Mouse (Mus musculus): ENCODE data around the gene Rtn4ip1.

Rtn4ip1 gene

GRCm38 (mm10) chr10:44002995-44003524 is 101.5 kb downstream of the Rtn4ip1 start:
- DNase-seq (ENCODE audit: low spot score), result no peak

- DNase-seq (ENCODE audit: low spot score), result no peak
Observed at GRCm38 (mm10) chr10:44003551-44004151, 102.0 kb downstream of the Rtn4ip1 start.

GRCm38 (mm10) chr10:44004221-44004751 is 102.7 kb downstream of the Rtn4ip1 start:
- no peak for DNase-seq (ENCODE audit: low spot score)

- no peak for DNase-seq (ENCODE audit: low spot score)
Observed at GRCm38 (mm10) chr10:44005677-44006641, 104.4 kb downstream of the Rtn4ip1 start.

Measured in layer of hippocampus, adult 9-10 months (tissue).